Mouse (Mus musculus): ENCODE data around the gene Nsd2.

Gene Nsd2

DNA sequence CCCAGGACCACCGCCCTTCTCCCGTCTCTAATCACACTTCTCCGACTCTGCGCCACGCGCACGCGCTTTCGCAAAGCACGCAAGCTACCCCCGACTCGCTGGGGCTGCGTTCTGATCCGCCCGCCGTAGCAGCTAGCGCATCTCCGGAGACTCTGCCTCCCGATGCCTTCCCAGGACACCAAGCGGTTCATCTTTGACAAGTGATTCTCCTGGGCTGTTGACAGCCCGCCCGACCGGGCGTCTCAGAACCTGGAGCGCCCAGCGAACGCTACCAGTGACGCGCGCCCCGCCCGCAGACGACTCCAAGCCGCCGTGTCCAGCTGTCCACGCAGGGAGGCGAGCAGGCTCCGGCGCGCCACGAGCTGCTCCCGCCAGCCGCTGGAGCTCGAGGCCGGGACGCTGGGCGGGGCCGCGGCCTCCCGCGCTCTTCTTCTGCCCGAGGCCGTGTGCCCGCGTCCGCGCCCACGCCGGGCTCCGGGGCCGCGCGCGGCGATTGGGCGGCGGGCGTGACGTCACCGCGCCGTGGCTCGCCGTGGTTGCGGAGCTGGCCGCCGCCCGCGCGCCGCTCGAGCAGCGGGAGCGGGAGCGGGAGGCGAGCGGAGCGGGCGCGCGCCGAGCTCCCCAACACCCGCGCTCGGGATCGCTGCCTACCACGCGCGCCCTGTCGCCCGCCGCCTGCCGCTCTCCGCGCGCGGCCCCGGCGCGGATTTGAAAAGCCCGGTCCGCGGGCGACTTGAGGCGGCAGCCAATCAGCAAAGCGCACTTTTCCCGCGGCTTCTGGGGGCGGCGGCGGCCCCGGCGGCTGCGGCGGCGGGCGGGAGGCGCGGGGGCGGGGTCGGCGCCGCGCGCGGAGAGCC is at the start of gene Nsd2:
Nsd2 (plus strand) TSS at position 850 of the 857 bp plus-strand sequence.
- peaks cover 38% of the 10 kb centered on the region for H3K4me1 ChIP-seq (replicated peaks; ENCODE audit: low read depth, low read length)
- H3K4me3 ChIP-seq (replicated peaks; ENCODE audit: low read length), result peak within 1 kb of the TSS; percentile 91
- TF ChIP-seq CTCF (conservative IDR thresholded peaks at IDR 0.05; ENCODE audit: low read length), result no peak
- TF ChIP-seq POU5F1 (IDR thresholded peaks at IDR 0.05; ENCODE audit: borderline replicate concordance, low read length), result no peak
- TF ChIP-seq NANOG (IDR thresholded peaks at IDR 0.05; ENCODE audit: borderline replicate concordance, low read length), result no peak
- peaks cover 72% of the 10 kb centered on the region for H3K27me3 ChIP-seq (ENCODE audit: insufficient read depth, low read length)
- no peaks in the 10 kb centered on the region for H3K36me3 ChIP-seq (ENCODE audit: insufficient read depth, low read length)
- H3K9me3 ChIP-seq (ENCODE audit: low read length), result no peaks in the 10 kb centered on the region

DNA sequence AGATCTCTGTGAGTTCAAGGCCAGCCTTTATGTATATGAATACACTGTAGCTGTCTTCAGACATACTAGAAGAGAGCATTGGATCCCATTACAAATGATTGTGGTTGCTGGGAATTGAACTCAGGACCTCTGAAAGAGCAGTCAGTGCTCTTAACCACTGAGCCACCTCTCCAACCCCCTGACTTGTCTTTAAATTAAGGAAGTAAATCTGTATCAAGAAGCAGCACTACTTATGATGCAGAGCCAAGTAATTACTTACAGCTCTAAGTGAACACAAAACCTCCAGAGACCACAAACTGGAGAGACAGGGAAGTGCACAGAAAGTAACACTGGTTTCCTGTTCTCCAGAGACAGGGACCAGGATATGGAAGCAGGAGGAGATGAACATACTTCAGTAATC is 43.3 kb upstream of the Nsd2 start:
- Histone ChIP-seq H3K4me3 (replicated peaks; ENCODE audit: low read length) (no peak overlapping the region), H3K9me3 (ENCODE audit: low read length) (no peaks in the 10 kb centered on the region), H3K4me1 (replicated peaks; ENCODE audit: low read depth, low read length) (peaks cover 9% of the 10 kb centered on the region), H3K36me3 (ENCODE audit: insufficient read depth, low read length) (peaks cover 55% of the 10 kb centered on the region), H3K27me3 (ENCODE audit: insufficient read depth, low read length) (no peaks in the 10 kb centered on the region; the same call in 1 of the 2 replicates)
- TF ChIP-seq CTCF (conservative IDR thresholded peaks at IDR 0.05; ENCODE audit: low read length) (no peak), POU5F1 (IDR thresholded peaks at IDR 0.05; ENCODE audit: borderline replicate concordance, low read length) (no peak), NANOG (IDR thresholded peaks at IDR 0.05; ENCODE audit: borderline replicate concordance, low read length) (no peak)

DNA sequence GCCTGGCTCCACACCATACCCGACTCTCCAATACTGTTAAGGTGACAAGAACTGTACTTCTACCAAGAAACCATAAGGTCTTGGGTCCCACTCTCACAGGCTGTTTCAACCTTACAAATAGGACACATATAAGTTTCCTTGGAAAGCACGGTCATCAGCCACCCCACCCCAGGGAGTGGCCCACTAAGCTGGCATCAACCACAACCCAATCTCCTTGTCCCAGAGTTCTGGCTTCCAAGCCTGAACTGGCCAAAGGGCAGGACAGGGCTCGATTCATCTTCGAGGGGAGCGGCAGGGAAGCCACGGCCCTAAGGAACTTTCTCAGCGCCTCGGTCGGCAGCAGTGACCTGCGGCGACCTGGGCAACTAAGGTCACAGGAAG is 38.6 kb upstream of the Nsd2 start:
- peaks cover 17% of the 10 kb centered on the region for H3K4me1 ChIP-seq (replicated peaks; ENCODE audit: low read depth, low read length)
- H3K4me3 ChIP-seq (replicated peaks; ENCODE audit: low read length), result peak overlapping the region; percentile 96
- peaks cover 9% of the 10 kb centered on the region for H3K27me3 ChIP-seq (ENCODE audit: insufficient read depth, low read length)
- peaks cover 18% of the 10 kb centered on the region for H3K36me3 ChIP-seq (ENCODE audit: insufficient read depth, low read length)
- H3K9me3 ChIP-seq (ENCODE audit: low read length), result no peaks in the 10 kb centered on the region
- no peak for TF ChIP-seq POU5F1 (IDR thresholded peaks at IDR 0.05; ENCODE audit: borderline replicate concordance, low read length)
- TF ChIP-seq NANOG (IDR thresholded peaks at IDR 0.05; ENCODE audit: borderline replicate concordance, low read length), result no peak
- TF ChIP-seq CTCF (conservative IDR thresholded peaks at IDR 0.05; ENCODE audit: low read length), result no peak

DNA sequence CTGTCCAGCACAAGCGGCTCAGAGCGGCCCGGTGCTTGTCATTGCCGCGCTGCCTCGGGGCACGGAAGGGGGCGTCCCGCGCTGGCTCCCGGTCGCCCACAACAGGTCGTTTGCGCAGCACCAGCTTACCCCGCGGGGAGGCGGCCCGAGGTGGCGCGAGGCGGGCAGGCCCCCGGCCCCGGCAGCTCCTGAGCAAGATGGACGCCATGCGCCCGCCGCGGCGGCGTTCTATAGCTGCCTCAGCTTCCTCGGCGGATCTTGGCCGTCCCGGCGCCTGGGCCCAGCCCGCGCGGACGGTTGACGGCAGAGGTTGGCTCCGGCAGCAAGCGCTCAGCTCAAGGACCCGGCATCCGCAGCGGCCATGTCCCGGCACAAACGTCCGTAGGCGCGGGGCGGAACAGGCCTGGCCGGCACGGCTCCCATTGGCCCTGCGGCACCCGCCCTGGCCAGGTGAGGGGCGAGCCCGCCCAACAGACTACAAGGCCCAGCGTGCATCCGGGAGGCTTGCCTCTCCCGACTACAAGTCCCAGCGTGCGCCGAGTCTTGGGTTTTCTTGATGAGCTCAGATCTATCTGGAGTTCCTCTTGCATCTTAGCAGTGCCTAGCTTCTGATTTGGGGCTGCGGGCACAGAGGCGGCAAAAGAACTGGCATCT is 38.1 kb upstream of the Nsd2 start, which contains the start of gene Letm1:
Letm1 (minus strand) TSS at position 473 of the 654 bp plus-strand sequence.
- H3K4me3 ChIP-seq (replicated peaks; ENCODE audit: low read length), result peak within 1 kb of the TSS; percentile 96
- H3K9me3 ChIP-seq (ENCODE audit: low read length), result no peaks in the 10 kb centered on the region
- no peak for TF ChIP-seq NANOG (IDR thresholded peaks at IDR 0.05; ENCODE audit: borderline replicate concordance, low read length)
- no peak for TF ChIP-seq POU5F1 (IDR thresholded peaks at IDR 0.05; ENCODE audit: borderline replicate concordance, low read length)
- TF ChIP-seq CTCF (conservative IDR thresholded peaks at IDR 0.05; ENCODE audit: low read length), result no peak
- peaks cover 13% of the 10 kb centered on the region for H3K36me3 ChIP-seq (ENCODE audit: insufficient read depth, low read length)
- H3K4me1 ChIP-seq (replicated peaks; ENCODE audit: low read depth, low read length), result peaks cover 17% of the 10 kb centered on the region
- peaks cover 9% of the 10 kb centered on the region for H3K27me3 ChIP-seq (ENCODE audit: insufficient read depth, low read length)

DNA sequence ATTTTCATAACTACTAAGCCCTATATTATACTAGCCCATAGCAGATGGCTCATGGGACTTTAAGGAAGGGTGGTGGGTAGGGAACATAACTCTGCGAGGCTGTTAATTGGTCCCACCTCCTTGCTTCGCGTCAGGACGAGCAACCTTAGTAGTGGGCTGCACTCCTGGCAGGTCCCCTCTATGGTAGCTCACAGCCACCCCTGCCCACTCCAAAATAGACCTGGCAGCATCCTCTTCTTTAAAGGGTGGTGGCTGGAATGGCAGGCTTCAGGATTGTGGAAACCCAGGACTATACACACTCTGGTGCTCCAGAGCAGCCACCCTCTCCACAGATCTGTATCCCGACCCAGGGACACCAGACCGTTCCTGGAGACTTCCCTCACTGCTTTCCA is 37.5 kb upstream of the Nsd2 start:
- H3K27me3 ChIP-seq (ENCODE audit: insufficient read depth, low read length), result peaks cover 9% of the 10 kb centered on the region
- H3K9me3 ChIP-seq (ENCODE audit: low read length), result no peaks in the 10 kb centered on the region
- peak overlapping the region; percentile 96 for H3K4me3 ChIP-seq (replicated peaks; ENCODE audit: low read length)
- H3K36me3 ChIP-seq (ENCODE audit: insufficient read depth, low read length), result peaks cover 7% of the 10 kb centered on the region
- peaks cover 17% of the 10 kb centered on the region for H3K4me1 ChIP-seq (replicated peaks; ENCODE audit: low read depth, low read length)
- no peak for TF ChIP-seq POU5F1 (IDR thresholded peaks at IDR 0.05; ENCODE audit: borderline replicate concordance, low read length)
- TF ChIP-seq NANOG (IDR thresholded peaks at IDR 0.05; ENCODE audit: borderline replicate concordance, low read length), result no peak
- TF ChIP-seq CTCF (conservative IDR thresholded peaks at IDR 0.05; ENCODE audit: low read length), result no peak

DNA sequence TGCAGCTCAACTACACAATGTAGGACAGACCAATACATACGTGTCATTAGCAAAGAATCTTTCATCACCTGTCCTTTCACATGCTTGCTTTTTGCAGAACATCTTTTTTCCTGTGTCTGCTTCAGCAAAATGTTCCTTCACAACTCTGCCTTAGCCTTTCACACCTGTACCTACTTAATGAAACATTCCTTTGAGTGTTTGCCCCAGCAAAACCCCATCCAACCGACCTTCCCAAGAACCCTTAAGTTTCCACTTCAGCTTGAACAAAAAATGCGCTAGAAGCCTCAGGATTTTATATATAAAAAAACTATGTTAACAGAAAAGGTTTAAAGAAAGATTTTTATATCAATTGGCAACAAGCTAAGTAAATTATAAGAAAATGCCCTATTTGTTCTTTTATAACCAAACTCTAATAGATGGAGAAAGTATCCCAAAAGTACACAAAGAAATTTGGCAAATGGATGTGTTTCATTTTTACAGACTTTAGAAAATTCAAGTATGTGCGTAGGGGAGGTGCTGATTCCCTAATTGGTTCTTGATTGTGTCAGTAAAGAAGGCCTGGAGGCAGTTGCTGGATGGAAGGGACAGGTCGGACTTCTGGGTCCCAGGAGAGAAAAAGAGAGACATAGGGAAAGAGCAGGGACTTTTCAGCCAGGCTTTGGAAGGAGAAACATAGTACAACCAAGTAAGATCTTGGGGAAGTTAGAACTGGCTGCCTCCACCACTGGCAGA is 28.4 kb upstream of the Nsd2 start:
- Histone ChIP-seq H3K36me3 (ENCODE audit: insufficient read depth, low read length) (no peaks in the 10 kb centered on the region), H3K27me3 (ENCODE audit: insufficient read depth, low read length) (peaks cover 25% of the 10 kb centered on the region), H3K4me3 (replicated peaks; ENCODE audit: low read length) (no peak overlapping the region), H3K9me3 (ENCODE audit: low read length) (peaks cover 16% of the 10 kb centered on the region), H3K4me1 (replicated peaks; ENCODE audit: low read depth, low read length) (no peaks in the 10 kb centered on the region)
- TF ChIP-seq POU5F1 (IDR thresholded peaks at IDR 0.05; ENCODE audit: borderline replicate concordance, low read length) (no peak), NANOG (IDR thresholded peaks at IDR 0.05; ENCODE audit: borderline replicate concordance, low read length) (no peak), CTCF (conservative IDR thresholded peaks at IDR 0.05; ENCODE audit: low read length) (no peak)

DNA sequence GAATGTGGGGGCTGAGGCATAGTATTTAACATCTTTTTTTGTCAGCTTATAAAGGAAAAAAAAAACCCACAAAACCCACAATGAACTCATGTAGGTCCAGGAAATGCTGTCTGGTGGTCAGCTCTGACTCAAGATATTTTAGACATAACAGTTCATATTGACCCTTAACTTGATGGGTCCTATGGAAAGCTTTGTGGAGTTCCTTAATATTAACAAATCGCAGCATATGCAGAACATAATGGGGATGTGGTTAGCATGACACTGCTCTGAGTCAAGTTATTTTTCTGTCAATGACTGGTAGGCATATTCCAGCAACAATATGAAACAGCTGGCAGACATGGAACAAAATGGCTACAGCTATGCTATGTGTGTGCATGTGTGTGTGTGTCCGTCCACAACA is 17.2 kb upstream of the Nsd2 start:
- H3K4me1 ChIP-seq (replicated peaks; ENCODE audit: low read depth, low read length), result no peaks in the 10 kb centered on the region
- peaks cover 14% of the 10 kb centered on the region for H3K27me3 ChIP-seq (ENCODE audit: insufficient read depth, low read length)
- H3K36me3 ChIP-seq (ENCODE audit: insufficient read depth, low read length), result no peaks in the 10 kb centered on the region
- peaks cover 28% of the 10 kb centered on the region for H3K9me3 ChIP-seq (ENCODE audit: low read length)
- H3K4me3 ChIP-seq (replicated peaks; ENCODE audit: low read length), result no peak overlapping the region
- no peak for TF ChIP-seq NANOG (IDR thresholded peaks at IDR 0.05; ENCODE audit: borderline replicate concordance, low read length)
- no peak for TF ChIP-seq CTCF (conservative IDR thresholded peaks at IDR 0.05; ENCODE audit: low read length)
- no peak for TF ChIP-seq POU5F1 (IDR thresholded peaks at IDR 0.05; ENCODE audit: borderline replicate concordance, low read length)

DNA sequence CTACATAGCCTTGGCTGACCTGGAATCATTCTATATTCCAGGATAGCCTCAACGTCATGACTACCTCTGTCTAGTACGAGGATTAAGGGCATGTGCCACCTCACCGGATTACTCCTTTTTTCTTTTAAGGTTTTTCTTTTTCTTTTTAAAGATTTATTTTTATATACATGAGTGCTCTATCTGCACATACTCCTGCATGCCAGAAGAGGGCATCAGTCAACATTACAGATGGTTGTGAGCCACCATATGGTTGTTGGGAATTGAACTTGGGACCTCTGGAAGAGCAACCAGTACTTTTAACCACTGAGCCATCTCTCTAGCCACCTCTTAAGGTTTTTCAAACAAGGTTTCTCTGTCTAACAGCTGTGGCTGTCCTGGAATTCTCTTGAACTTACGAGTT is 9.0 kb upstream of the Nsd2 start:
- Histone ChIP-seq H3K27me3 (ENCODE audit: insufficient read depth, low read length) (peaks cover 51% of the 10 kb centered on the region), H3K36me3 (ENCODE audit: insufficient read depth, low read length) (no peaks in the 10 kb centered on the region), H3K4me1 (replicated peaks; ENCODE audit: low read depth, low read length) (peaks cover 7% of the 10 kb centered on the region; the same call in 1 of the 2 replicates), H3K9me3 (ENCODE audit: low read length) (no peaks in the 10 kb centered on the region), H3K4me3 (replicated peaks; ENCODE audit: low read length) (no peak overlapping the region)
- no peak for TF ChIP-seq POU5F1 (IDR thresholded peaks at IDR 0.05; ENCODE audit: borderline replicate concordance, low read length)
- no peak for TF ChIP-seq NANOG (IDR thresholded peaks at IDR 0.05; ENCODE audit: borderline replicate concordance, low read length)
- peak; percentile 21; the same call in 1 of the 2 replicates for TF ChIP-seq CTCF (conservative IDR thresholded peaks at IDR 0.05; ENCODE audit: low read length)
